Mouse (Mus musculus): ENCODE data around the gene Dnah7c.

The Dnah7c gene

DNA sequence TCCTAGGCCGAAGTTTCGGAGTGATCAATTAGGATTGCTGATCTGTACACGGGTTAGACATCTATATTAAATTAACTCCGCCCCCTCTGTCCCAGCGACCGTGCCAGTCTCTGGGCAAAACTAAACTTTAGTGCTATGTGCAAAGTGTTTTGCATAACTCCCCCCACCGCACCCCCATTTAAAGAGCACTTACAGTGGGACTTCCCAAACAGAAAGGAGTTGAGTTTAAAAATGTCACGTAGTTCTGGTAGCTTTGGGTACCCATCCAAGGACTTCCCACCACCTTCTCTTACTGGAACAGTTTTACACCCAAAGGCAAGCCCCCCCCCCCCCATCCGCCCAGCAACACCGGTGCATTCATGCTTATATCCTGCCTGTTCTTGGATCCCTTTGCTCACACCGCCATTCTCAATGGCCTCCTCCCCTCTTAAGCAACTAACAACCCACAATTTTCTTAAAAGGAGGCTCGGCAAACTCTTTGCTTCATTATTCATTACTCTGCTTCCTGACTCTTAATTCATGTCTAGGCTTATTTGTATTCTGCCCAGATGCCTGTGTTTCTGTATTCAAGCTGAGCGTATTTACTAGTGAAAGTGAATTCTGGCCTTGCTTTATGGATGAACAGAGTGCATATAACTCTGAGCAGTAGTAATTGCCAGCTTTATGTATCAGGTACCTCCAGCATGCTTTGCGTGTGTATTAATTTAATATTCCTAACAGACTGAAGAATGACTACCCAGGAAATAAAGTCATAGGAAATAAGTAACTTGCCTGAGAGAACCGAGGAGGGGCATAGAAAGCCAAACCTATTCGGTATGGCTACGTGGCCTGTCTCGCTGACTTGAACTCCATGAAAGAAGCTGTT lies 428.9 kb downstream of the Dnah7c start:
- DNase-seq (ENCODE audit: low read depth, low spot score) = no peak

GRCm38 (mm10) chr1:46856498-46856897 lies 431.1 kb downstream of the Dnah7c start:
- DNase-seq (ENCODE audit: low read depth, low spot score) = no peak
